Mouse (Mus musculus) hindbrain, embryonic 14.5 days (tissue): ENCODE measurements around the gene Dcps. TPM values are rescaled to one million over a fixed set of nuclear protein-coding genes. Genes with fewer than 3 reads are reported as not detected.

Experiments
- ATAC-seq: fragments of 200-750 bp; cut with Nextera tagmentation; 2 replicates; pipeline ENCODE4 v1.8.0; 2017; ENCODE audit warnings: moderate number of reproducible peaks, mild to moderate bottlenecking, moderate TSS enrichment, moderate library complexity; ENCODE audit not compliant: low FRiP score
- DNase-seq: peaks from one replicate; pipeline ENCODE4 v3.0.0-alpha.2; 2015; ENCODE audit warnings: low spot score
- H3K27ac ChIP-seq: fragments of 300-500 bp; sonication (generic); 2 replicates; pipeline ENCODE4 v1.5.1; 2014; ENCODE audit warnings: mild to moderate bottlenecking, moderate library complexity
- H3K27me3 ChIP-seq: fragments of 300-500 bp; sonication (generic); 2 replicates; pipeline ENCODE4 v1.6.1; 2014; ENCODE audit warnings: mild to moderate bottlenecking, low read length, mixed read lengths; ENCODE audit not compliant: control insufficient read depth, insufficient read depth
- H3K36me3 ChIP-seq: fragments of 300-500 bp; sonication (generic); replicated peaks from 2 replicates; pipeline ENCODE4 v1.6.1; 2014; ENCODE audit not compliant: control insufficient read depth, insufficient read depth
- H3K4me1 ChIP-seq: fragments of 300-500 bp; sonication (generic); replicated peaks from 2 replicates; pipeline ENCODE4 v1.6.1; 2014; ENCODE audit warnings: antibody characterized with exemption, low read length, mixed read lengths; ENCODE audit not compliant: control insufficient read depth, insufficient read depth
- H3K4me2 ChIP-seq: fragments of 300-500 bp; sonication (generic); replicated peaks from 2 replicates; pipeline ENCODE4 v1.6.1; 2014; ENCODE audit warnings: mild to moderate bottlenecking, moderate library complexity
- H3K4me3 ChIP-seq: fragments of 300-500 bp; sonication (generic); replicated peaks from 2 replicates; pipeline ENCODE4 v1.5.1; 2014; ENCODE audit warnings: mild to moderate bottlenecking, low read length
- H3K9ac ChIP-seq: fragments of 300-500 bp; sonication (generic); 2 replicates; pipeline ENCODE4 v1.6.1; 2014
- H3K9me3 ChIP-seq: fragments of 300-500 bp; sonication (generic); 2 replicates; pipeline ENCODE4 v1.6.1; 2016; ENCODE audit warnings: low read length; ENCODE audit not compliant: control insufficient read depth
- WGBS: fragments of 180-500 bp; shearing (Covaris S2); extraction: QIAGEN DNeasy Blood & Tissue Kit; methylation state at CpG from one replicate; pipeline ENCODE4 v1.1.7; 2014; 5-methylcytosine and 5-hydroxymethylcytosine counted together
- polyA plus RNA-seq: library from polyadenylated mRNA; unstranded; fragments of >200 nt; fragmentation: Nextera tagmentation; extraction: Ambion mirVana; gene quantifications from 2 replicates; pipeline ENCODE4 v1.2.1, GENCODE M21; 2014

The Dcps gene
- polyA plus RNA-seq, 1 experiment from 2014 or later = 71.6 TPM

DNA sequence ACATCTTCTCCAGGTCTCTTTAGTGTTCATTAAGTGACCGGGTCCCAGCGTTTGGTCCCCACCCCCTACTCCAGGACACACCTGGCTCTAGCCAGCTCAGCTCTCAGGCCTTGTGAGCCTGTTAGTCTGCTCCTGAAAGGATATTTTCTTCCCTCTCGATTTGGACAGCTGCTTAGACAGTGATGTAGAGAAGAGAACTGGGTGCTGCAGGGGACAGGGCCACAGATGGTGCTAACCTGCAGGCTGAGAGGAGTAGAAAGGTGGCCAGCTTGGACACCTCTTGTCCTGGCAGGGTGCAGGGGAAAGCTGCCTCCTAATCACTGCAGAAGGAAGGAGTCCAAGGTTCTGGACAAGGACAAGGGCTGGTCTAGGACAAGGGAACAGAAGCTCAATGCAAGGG lies 67.8 kb downstream of the Dcps start:
- H3K27me3 ChIP-seq = no peaks in the 10 kb centered on the region
- no peaks in the 10 kb centered on the region for H3K36me3 ChIP-seq
- no peaks in the 10 kb centered on the region for H3K9me3 ChIP-seq
- H3K27ac ChIP-seq = no peak overlapping the region
- 88% methylated on average over 3 of the region's 3 CpGs for WGBS
- H3K4me3 ChIP-seq = no peak overlapping the region
- H3K4me2 ChIP-seq = no peak overlapping the region
- H3K9ac ChIP-seq = no peak overlapping the region
- no peak for DNase-seq
- ATAC-seq = no peak
- peaks cover 7% of the 10 kb centered on the region; the same call in 1 of the 2 replicates for H3K4me1 ChIP-seq

DNA sequence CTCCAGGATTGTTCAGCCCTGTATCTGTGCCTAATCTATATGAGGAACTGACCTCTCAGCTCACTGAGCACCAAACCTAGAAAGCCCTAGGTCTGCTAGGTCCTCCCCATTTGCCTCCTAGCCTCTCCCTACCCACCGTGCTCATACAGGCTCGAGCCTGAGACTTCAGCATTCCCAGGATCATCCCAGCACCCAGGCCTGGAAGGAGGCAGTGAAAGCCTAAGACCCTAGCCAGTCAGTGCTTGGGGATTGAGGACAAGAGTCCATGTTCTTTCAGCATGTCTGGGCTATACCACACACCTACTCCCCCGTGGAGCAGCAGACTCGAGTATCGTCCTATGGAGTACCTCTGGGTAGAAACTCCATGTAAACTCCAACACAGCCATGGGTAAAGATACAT lies 68.5 kb downstream of the Dcps start:
- Histone ChIP-seq H3K4me2 (no peak overlapping the region), H3K27me3 (no peaks in the 10 kb centered on the region), H3K9me3 (no peaks in the 10 kb centered on the region), H3K4me3 (no peak overlapping the region), H3K4me1 (peaks cover 7% of the 10 kb centered on the region; the same call in 1 of the 2 replicates), H3K36me3 (no peaks in the 10 kb centered on the region), H3K27ac (no peak overlapping the region), H3K9ac (no peak overlapping the region)
- no peak for ATAC-seq
- no peak for DNase-seq
- 91% methylated on average over 5 of the region's 5 CpGs for whole genome bisulfite sequencing

DNA sequence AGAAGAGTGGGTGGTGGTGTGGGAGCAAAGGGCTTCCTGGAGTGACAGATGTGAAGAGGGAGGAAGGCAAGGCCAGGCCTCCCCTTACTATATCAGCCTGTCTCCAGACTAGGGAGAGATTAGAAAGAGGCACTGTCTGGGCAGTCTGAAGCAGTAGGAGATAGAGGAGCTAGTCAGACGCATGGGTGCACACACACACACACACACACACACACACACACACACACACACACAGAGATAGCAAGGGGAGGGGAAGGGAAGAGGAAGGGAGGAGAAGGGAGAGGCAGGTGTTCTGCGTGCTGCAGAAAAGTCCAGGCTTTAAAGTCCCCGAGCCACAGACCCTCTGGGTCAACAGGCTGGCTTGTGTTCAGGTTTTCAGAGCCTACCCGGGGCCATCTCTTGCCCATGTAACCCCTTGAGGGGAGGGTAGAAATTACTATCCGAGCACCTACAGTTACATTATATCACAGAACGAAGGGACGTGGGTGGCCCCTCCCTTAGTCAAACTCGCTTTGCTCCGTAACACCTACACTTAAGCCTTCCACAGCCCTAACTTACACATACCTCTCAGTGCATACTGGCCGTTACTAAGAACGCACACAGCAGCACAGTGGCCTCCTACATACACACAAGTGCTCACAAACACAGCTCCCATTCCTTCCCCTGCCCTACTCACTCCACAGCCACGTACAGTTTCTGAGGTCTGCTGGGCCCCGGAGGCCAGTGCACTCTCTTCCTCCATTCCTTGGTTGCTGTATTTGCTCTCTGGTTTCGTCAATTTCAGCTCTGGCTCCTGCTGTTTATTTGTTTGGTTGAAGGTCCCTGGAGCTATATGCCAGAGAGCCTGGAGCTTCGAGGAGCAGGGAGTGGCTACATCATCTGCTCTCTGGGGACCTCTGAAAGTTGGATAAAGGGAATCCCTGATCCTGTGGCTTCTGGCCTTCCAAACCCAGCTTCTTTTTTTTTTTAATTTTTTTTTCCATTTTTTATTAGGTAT lies 69.7 kb downstream of the Dcps start:
- no peak overlapping the region for H3K4me3 ChIP-seq
- no peak overlapping the region for H3K9ac ChIP-seq
- H3K4me2 ChIP-seq = no peak overlapping the region
- no peaks in the 10 kb centered on the region for H3K36me3 ChIP-seq
- DNase-seq (no peak), ATAC-seq (no peak)
- 70% methylated on average over 15 of the region's 15 CpGs for WGBS
- H3K27ac ChIP-seq = no peak overlapping the region
- no peaks in the 10 kb centered on the region for H3K27me3 ChIP-seq
- no peaks in the 10 kb centered on the region for H3K9me3 ChIP-seq
- no peaks in the 10 kb centered on the region for H3K4me1 ChIP-seq

DNA sequence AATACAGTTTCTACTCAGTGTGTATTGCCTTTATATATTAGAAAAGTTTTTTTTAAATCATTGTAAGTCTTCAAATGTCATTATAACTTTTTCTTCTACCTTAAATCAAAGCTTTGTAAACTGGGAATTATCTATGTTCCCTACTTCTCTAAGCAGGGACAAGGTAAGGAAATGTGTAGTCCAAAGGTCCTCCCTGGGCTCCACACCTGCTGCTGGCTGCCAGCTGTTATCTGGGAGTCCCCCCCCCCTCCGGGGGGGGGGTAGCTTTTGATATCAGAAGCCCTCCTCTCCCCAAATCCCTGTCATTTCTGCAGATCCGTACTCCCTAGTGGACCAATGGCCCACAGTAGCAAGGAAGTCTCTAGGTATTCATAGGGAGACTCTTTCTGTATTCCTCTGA lies 70.4 kb downstream of the Dcps start:
- 75% methylated on average over 2 of the region's 2 CpGs for WGBS
- no peak for ATAC-seq
- H3K36me3 ChIP-seq = no peaks in the 10 kb centered on the region
- H3K9me3 ChIP-seq = no peaks in the 10 kb centered on the region
- H3K27me3 ChIP-seq = no peaks in the 10 kb centered on the region
- no peak overlapping the region for H3K4me2 ChIP-seq
- H3K9ac ChIP-seq = no peak overlapping the region
- no peaks in the 10 kb centered on the region for H3K4me1 ChIP-seq
- no peak overlapping the region for H3K27ac ChIP-seq
- H3K4me3 ChIP-seq = no peak overlapping the region
- DNase-seq = no peak

DNA sequence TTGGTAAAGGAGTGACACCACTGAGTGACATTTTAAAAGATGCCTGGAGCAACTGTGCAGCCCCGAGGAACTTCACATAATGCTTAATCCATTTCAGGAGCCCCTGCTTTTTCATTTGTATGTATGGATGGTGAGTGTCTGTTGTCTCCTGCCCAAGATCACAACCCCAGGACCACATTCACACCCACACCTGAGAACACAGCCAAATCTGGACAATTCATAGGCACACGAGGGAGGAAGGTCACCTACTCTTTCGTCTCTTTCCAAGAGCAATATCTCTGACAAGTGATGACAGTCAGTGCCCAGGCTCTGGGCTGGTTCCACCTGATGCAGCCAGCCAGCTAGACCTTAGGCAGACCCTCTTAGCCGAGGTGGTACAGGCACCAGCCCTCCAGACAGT lies 71.2 kb downstream of the Dcps start:
- no peak for DNase-seq
- no peak overlapping the region for H3K9ac ChIP-seq
- H3K27ac ChIP-seq = no peak overlapping the region
- no peaks in the 10 kb centered on the region for H3K9me3 ChIP-seq
- no peak for ATAC-seq
- no peak overlapping the region for H3K4me2 ChIP-seq
- no peak overlapping the region for H3K4me3 ChIP-seq
- H3K4me1 ChIP-seq = no peaks in the 10 kb centered on the region
- no peaks in the 10 kb centered on the region for H3K27me3 ChIP-seq
- H3K36me3 ChIP-seq = no peaks in the 10 kb centered on the region
- WGBS = 80% methylated on average over 4 of the region's 4 CpGs

DNA sequence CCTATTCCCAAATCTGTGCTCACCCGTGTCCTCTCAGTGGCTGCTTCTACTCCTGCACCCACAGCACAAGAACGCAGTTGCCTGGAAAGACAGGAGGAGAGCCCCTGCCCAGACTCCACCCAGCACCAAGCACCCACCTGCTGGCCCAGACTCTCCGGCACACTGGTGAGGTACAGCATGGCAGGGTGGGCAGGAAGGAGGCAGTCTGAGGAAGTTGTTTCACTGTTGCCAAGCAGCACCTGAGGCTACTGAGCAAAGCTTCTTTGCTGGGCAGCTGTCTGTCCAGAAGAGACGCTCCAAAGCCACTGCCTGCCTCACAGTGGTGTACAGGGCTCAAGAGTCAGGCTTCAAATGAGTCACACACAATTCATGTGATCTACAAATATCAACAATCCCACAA lies 77.1 kb downstream of the Dcps start:
- Histone ChIP-seq H3K4me2 (no peak overlapping the region), H3K36me3 (no peaks in the 10 kb centered on the region), H3K27me3 (no peaks in the 10 kb centered on the region), H3K9ac (no peak overlapping the region), H3K27ac (no peak overlapping the region), H3K9me3 (no peaks in the 10 kb centered on the region), H3K4me1 (no peaks in the 10 kb centered on the region), H3K4me3 (no peak overlapping the region)
- DNase-seq = no peak
- no peak for ATAC-seq
- WGBS = 92% methylated on average over 4 of the region's 4 CpGs

DNA sequence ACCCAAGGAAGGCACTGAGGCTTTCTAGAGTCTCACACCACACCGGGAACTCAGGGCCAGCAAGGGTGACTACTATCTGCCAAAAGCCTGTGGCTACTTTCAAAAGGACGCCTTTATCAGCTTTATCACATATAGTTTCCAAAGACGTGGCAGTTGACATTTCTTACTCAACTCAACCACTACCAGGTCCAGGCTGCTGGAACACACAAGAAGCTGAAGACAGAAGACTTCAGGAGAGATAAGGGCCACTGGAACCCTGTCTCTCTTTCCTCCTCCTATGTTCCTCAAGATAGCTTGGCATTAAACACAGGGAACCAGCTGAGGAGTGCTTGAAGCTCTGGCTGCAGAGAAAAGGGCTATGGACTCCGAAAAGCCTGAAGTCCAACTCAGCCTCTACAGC lies 78.0 kb downstream of the Dcps start:
- H3K27me3 ChIP-seq = no peaks in the 10 kb centered on the region
- H3K9me3 ChIP-seq = no peaks in the 10 kb centered on the region
- WGBS = 86% methylated on average over 4 of the region's 4 CpGs
- no peak overlapping the region for H3K9ac ChIP-seq
- H3K36me3 ChIP-seq = no peaks in the 10 kb centered on the region
- DNase-seq (no peak), ATAC-seq (no peak)
- H3K4me1 ChIP-seq = no peaks in the 10 kb centered on the region
- no peak overlapping the region for H3K4me3 ChIP-seq
- no peak overlapping the region for H3K27ac ChIP-seq
- no peak overlapping the region for H3K4me2 ChIP-seq

DNA sequence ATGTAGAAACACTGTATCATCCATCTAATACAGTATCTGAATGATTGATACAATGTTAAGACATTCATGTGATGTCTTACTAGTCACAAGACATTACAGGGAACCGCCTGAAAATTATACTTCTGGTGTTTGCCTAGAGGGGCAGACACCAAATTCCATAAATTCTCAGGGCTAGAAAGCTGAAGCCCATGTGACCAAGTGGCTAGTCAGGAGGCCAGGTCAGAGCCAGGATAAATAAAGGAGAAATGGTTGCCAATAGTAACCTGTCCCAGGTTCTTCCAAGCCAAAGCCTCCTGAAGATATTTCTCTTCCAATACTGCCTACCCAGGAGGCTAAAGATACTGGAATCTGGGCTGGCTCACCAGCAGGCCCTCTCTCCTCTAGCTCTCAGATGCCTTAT lies 80.1 kb downstream of the Dcps start:
- Histone ChIP-seq H3K4me3 (no peak overlapping the region), H3K9ac (no peak overlapping the region), H3K27me3 (no peaks in the 10 kb centered on the region), H3K27ac (no peak overlapping the region), H3K4me2 (no peak overlapping the region), H3K9me3 (no peaks in the 10 kb centered on the region), H3K4me1 (no peaks in the 10 kb centered on the region), H3K36me3 (no peaks in the 10 kb centered on the region)
- 83% methylated on average over 1 of the region's 1 CpGs for WGBS
- ATAC-seq = no peak
- no peak for DNase-seq

DNA sequence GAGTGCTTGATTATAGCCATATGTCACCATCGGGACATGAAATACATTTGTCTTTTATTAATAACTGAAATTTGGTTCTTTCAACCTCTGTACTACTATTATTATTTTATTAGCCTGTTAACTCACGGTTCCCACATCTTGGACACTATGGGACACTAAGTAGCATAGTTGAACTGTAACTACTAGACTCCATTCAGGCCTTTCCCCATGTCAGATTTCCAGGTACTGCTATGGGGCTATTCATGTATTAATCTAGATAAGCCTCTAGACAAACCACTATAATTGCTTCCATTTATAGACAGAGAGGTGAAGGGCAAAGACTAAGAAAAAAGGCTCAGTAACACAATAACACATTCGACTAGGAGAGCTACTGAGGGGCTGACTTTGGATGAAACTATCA lies 82.5 kb downstream of the Dcps start:
- no peaks in the 10 kb centered on the region for H3K9me3 ChIP-seq
- no peaks in the 10 kb centered on the region for H3K4me1 ChIP-seq
- DNase-seq (no peak), ATAC-seq (no peak)
- no peak overlapping the region for H3K27ac ChIP-seq
- no peaks in the 10 kb centered on the region for H3K27me3 ChIP-seq
- H3K4me3 ChIP-seq = no peak overlapping the region
- no peak overlapping the region for H3K9ac ChIP-seq
- H3K4me2 ChIP-seq = no peak overlapping the region
- H3K36me3 ChIP-seq = no peaks in the 10 kb centered on the region
- 96% methylated on average over 3 of the region's 3 CpGs for WGBS
